Mouse (Mus musculus) heart, embryonic 13.5 days (tissue): ENCODE results near the gene Pex5. TPM values are rescaled to one million over a fixed set of nuclear protein-coding genes. Genes with fewer than 3 reads are reported as not detected.

Source experiments
- ATAC-seq: fragments of 200-750 bp; cut with Nextera tagmentation; 2 replicates; pipeline ENCODE4 v1.8.0; 2017; ENCODE audit warnings: moderate TSS enrichment; ENCODE audit not compliant: insufficient number of reproducible peaks, low FRiP score, low TSS enrichment; ENCODE audit errors: extremely low read depth
- H3K27ac ChIP-seq: fragments of 300-500 bp; sonication (generic); replicated peaks from 2 replicates; pipeline ENCODE4 v1.5.1; 2015; ENCODE audit warnings: moderate library complexity, mild to moderate bottlenecking, inconsistent platforms
- H3K27me3 ChIP-seq: fragments of 300-500 bp; sonication (generic); replicated peaks from 2 replicates; pipeline ENCODE4 v1.6.1; 2015; ENCODE audit warnings: mild to moderate bottlenecking, inconsistent platforms
- H3K36me3 ChIP-seq: fragments of 300-500 bp; sonication (generic); 2 replicates; pipeline ENCODE4 v1.6.1; 2015; ENCODE audit warnings: mild to moderate bottlenecking, inconsistent platforms
- H3K4me1 ChIP-seq: fragments of 300-500 bp; sonication (generic); 2 replicates; pipeline ENCODE4 v1.6.1; 2015; ENCODE audit warnings: inconsistent platforms
- H3K4me2 ChIP-seq: fragments of 300-500 bp; sonication (generic); 2 replicates; pipeline ENCODE4 v1.6.1; 2015; ENCODE audit warnings: inconsistent platforms, mild to moderate bottlenecking, moderate library complexity
- H3K4me3 ChIP-seq: fragments of 300-500 bp; sonication (generic); 2 replicates; pipeline ENCODE4 v1.5.1; 2015; ENCODE audit warnings: moderate library complexity, mild to moderate bottlenecking, inconsistent platforms
- H3K9ac ChIP-seq: fragments of 300-500 bp; sonication (generic); 2 replicates; pipeline ENCODE4 v1.6.1; 2015; ENCODE audit warnings: inconsistent platforms, mild to moderate bottlenecking, moderate library complexity
- H3K9me3 ChIP-seq: fragments of 300-500 bp; sonication (generic); 2 replicates; pipeline ENCODE4 v1.6.1; 2016; ENCODE audit warnings: inconsistent platforms
- WGBS: fragments of 180-500 bp; shearing (Covaris S2); methylation state at CpG from one replicate; pipeline ENCODE4 v1.1.7; 2015; ENCODE audit warnings: mixed read lengths; 5-methylcytosine and 5-hydroxymethylcytosine counted together
- polyA plus RNA-seq: library from polyadenylated mRNA; unstranded; fragments of >200 nt; fragmentation: Nextera tagmentation; extraction: Ambion mirVana; gene quantifications from 2 replicates; pipeline ENCODE4 v1.2.1, GENCODE M21; 2015

Pex5 gene
- polyA plus RNA-seq, 1 experiment from 2014 or later: 23.2 TPM

- peaks cover 11% of the 10 kb centered on the region; the same call in 1 of the 2 replicates for H3K27me3 ChIP-seq
- no peak overlapping the region for H3K27ac ChIP-seq
- H3K4me3 ChIP-seq: no peak overlapping the region
- H3K9ac ChIP-seq: no peak overlapping the region
- no peaks in the 10 kb centered on the region for H3K4me1 ChIP-seq
- ATAC-seq: no peak
- 68% methylated on average over 2 of the region's 2 CpGs for WGBS
- no peaks in the 10 kb centered on the region for H3K36me3 ChIP-seq
- no peaks in the 10 kb centered on the region for H3K9me3 ChIP-seq
- H3K4me2 ChIP-seq: no peak overlapping the region
Observed at GRCm38 (mm10) chr6:124447356-124447755, 32.5 kb upstream of the Pex5 start.

GRCm38 (mm10) chr6:124446459-124446858 is 31.6 kb upstream of the Pex5 start:
- Histone ChIP-seq H3K4me1 (no peaks in the 10 kb centered on the region), H3K27me3 (peaks cover 11% of the 10 kb centered on the region; the same call in 1 of the 2 replicates), H3K9me3 (no peaks in the 10 kb centered on the region), H3K27ac (no peak overlapping the region), H3K4me2 (no peak overlapping the region), H3K4me3 (no peak overlapping the region), H3K36me3 (no peaks in the 10 kb centered on the region), H3K9ac (no peak overlapping the region)
- WGBS: 88% methylated on average over 9 of the region's 9 CpGs
- ATAC-seq: no peak

DNA sequence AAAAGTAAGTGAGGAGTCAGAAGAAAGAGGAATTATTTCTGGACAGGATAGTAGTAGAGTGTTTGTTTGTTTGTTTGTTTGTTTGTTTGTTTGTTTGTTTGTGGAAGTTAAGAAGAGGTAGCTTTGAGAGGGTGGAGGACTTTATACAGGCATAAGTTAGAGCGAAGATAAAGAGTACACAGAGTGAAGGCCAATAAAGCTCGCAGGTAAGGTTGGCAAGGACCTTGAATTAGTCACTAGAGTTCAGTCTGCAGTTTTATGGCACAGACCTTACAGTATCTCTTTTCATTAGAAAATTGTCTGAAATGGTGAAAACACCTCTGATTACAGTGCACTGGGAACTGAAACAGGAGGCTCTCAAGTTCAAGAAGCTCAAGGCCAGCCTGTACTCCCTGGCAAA is 31.2 kb upstream of the Pex5 start:
- no peak overlapping the region for H3K9ac ChIP-seq
- no peaks in the 10 kb centered on the region for H3K9me3 ChIP-seq
- 86% methylated on average over 2 of the region's 2 CpGs for WGBS
- peaks cover 9% of the 10 kb centered on the region; the same call in 1 of the 2 replicates for H3K27me3 ChIP-seq
- H3K27ac ChIP-seq: no peak overlapping the region
- H3K4me1 ChIP-seq: no peaks in the 10 kb centered on the region
- H3K36me3 ChIP-seq: no peaks in the 10 kb centered on the region
- no peak overlapping the region for H3K4me3 ChIP-seq
- no peak overlapping the region for H3K4me2 ChIP-seq
- ATAC-seq: no peak

DNA sequence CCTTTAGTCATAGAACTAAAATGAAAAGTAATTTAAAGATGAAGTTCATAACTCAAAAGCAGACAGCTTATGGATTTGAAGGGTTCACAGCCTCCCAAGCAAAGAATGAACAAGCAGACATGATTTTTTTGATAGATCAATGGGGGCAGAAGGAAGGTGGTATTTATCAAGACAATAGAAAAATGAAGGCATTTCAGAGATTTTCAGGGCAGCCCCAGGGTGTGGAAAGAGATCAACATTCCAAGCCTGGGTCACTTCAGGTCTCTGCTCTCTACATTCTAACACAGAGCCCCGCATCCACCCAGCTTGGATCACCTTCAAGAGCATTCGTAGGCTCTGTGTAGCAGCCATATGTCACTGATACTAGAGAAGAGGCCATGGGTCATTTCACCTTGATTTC is 28.5 kb upstream of the Pex5 start:
- Histone ChIP-seq H3K4me2 (no peak overlapping the region), H3K4me1 (no peaks in the 10 kb centered on the region), H3K9me3 (no peaks in the 10 kb centered on the region), H3K36me3 (no peaks in the 10 kb centered on the region), H3K4me3 (no peak overlapping the region), H3K27ac (no peak overlapping the region), H3K9ac (no peak overlapping the region), H3K27me3 (no peaks in the 10 kb centered on the region)
- ATAC-seq: no peak
- WGBS: 69% methylated on average over 2 of the region's 2 CpGs

DNA sequence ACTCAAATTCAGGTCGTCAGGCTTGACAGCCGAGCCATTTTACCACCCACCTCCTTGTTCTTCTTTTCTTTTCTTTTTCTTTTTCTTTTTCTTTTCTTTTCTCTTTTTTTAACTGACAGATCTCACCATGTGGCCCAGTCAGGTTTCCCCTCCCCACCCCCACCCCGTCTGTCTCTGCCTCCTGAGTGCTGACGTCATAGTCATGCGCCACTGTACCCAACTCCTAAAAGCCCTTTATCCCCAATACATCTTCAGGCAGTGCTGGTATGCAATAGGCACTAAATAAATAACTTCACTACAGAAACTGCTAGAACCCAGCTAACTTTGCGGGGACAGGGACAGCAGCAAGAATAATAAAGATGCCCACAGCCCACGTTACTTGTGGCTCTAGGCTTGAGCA is 21.4 kb upstream of the Pex5 start:
- H3K9me3 ChIP-seq: no peaks in the 10 kb centered on the region
- H3K27me3 ChIP-seq: peaks cover 64% of the 10 kb centered on the region
- no peak overlapping the region for H3K9ac ChIP-seq
- 73% methylated on average over 7 of the region's 7 CpGs for WGBS
- ATAC-seq: no peak
- no peak overlapping the region for H3K4me3 ChIP-seq
- H3K36me3 ChIP-seq: no peaks in the 10 kb centered on the region
- no peak overlapping the region for H3K27ac ChIP-seq
- no peaks in the 10 kb centered on the region; the same call in 1 of the 2 replicates for H3K4me1 ChIP-seq
- H3K4me2 ChIP-seq: no peak overlapping the region

DNA sequence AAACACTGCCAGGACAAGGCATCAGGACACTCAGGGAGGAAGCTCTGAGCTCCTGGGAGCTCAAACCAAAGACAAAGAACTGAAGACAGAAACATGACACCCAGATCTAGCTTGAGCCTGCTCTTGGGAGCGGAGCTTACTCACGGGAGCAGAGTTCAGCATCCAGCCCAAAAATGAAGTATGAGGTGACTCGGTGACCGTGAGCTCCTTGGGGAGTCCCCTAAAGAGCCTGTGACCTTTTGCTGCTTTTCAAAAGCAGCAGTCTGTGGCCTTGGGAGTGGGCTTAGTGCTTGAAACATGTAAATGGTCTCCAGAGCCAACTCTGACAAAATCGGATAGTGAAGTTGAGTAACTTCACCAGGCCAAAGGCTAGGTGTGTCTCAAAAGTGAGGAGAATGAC is 20.3 kb upstream of the Pex5 start:
- H3K4me1 ChIP-seq: no peaks in the 10 kb centered on the region; the same call in 1 of the 2 replicates
- ATAC-seq: no peak
- H3K36me3 ChIP-seq: no peaks in the 10 kb centered on the region
- H3K9ac ChIP-seq: no peak overlapping the region
- WGBS: 75% methylated on average over 5 of the region's 5 CpGs
- peaks cover 75% of the 10 kb centered on the region for H3K27me3 ChIP-seq
- no peaks in the 10 kb centered on the region for H3K9me3 ChIP-seq
- no peak overlapping the region for H3K4me3 ChIP-seq
- no peak overlapping the region for H3K27ac ChIP-seq
- no peak overlapping the region for H3K4me2 ChIP-seq

- ATAC-seq: no peak
- H3K4me1 ChIP-seq: peaks cover under 1% of the 10 kb centered on the region; the same call in 1 of the 2 replicates
- H3K4me3 ChIP-seq: no peak overlapping the region
- H3K27ac ChIP-seq: no peak overlapping the region
- peaks cover 88% of the 10 kb centered on the region for H3K27me3 ChIP-seq
- H3K4me2 ChIP-seq: no peak overlapping the region
- no peaks in the 10 kb centered on the region for H3K36me3 ChIP-seq
- H3K9ac ChIP-seq: no peak overlapping the region
- no peaks in the 10 kb centered on the region for H3K9me3 ChIP-seq
- 79% methylated on average over 8 of the region's 8 CpGs for WGBS
Observed at GRCm38 (mm10) chr6:124433688-124434324, 18.9 kb upstream of the Pex5 start.

DNA sequence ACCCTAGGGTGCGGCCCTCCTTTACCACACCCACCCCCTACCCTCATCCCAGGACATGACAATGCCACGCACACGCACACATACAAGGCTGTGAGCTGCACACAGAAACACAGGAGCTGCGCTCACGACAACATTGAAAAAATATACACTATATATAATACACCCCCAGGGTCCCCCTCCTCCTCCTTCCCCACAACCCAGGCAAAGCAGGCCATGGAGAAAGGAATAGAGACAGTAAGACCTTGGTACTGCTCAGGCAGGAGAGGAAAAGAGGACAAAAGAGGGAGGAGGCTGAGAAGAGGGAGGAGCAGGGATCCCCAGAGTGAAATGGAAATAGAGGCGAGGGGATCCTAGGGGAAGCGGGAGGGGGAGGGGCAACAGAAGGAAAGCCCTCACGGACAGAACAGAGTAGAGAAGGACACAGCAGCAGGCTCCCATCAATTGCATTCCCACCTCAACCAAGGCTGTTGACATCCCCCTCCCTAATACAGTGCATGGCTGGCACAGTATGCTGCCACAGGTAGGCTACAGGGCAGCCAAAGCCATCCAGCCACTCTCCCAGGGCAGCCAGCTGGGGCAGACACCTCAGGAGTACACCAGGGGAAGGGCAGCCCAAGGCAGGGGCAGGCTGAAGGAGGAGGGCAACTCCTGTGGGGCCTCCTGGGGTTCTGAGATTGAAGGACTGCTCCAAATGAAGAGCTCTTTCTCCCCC is 16.1 kb upstream of the Pex5 start:
- Histone ChIP-seq H3K27me3 (peaks cover 82% of the 10 kb centered on the region), H3K36me3 (no peaks in the 10 kb centered on the region), H3K27ac (no peak overlapping the region), H3K9ac (no peak overlapping the region), H3K4me3 (no peak overlapping the region), H3K4me1 (peaks cover 29% of the 10 kb centered on the region), H3K9me3 (no peaks in the 10 kb centered on the region), H3K4me2 (no peak overlapping the region)
- 42% methylated on average over 8 of the region's 8 CpGs for WGBS
- ATAC-seq: no peak

DNA sequence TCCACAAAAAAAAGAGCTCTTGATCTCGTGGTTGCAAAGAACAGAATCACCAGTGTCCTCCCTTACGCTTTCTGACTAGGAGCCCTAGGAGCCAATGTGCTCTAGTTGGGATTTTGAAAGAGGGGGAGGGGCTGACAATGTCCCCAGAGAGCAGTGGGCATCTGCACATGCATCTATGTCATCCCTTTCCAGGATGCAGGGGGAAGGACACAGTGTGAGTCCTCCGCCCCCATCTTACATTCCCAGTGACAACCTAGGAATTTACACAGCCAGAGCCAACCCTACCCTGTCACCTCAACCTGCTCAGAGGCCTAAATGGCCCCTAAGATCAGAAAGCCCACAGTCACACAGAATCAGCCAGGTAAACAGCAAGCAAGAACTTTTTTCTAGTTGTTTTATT is 15.5 kb upstream of the Pex5 start:
- Histone ChIP-seq H3K27ac (no peak overlapping the region), H3K9ac (no peak overlapping the region), H3K4me2 (no peak overlapping the region), H3K36me3 (no peaks in the 10 kb centered on the region), H3K4me3 (no peak overlapping the region), H3K9me3 (no peaks in the 10 kb centered on the region), H3K27me3 (peaks cover 80% of the 10 kb centered on the region), H3K4me1 (peaks cover 34% of the 10 kb centered on the region)
- WGBS: 68% methylated on average over 3 of the region's 3 CpGs
- ATAC-seq: no peak

GRCm38 (mm10) chr6:124427791-124428576 is 13.1 kb upstream of the Pex5 start:
- 70% methylated on average over 5 of the region's 6 CpGs for WGBS
- no peak overlapping the region for H3K4me2 ChIP-seq
- no peak overlapping the region for H3K4me3 ChIP-seq
- H3K9ac ChIP-seq: no peak overlapping the region
- no peak for ATAC-seq
- peaks cover 68% of the 10 kb centered on the region for H3K27me3 ChIP-seq
- H3K36me3 ChIP-seq: no peaks in the 10 kb centered on the region
- H3K9me3 ChIP-seq: no peaks in the 10 kb centered on the region
- H3K27ac ChIP-seq: no peak overlapping the region
- peaks cover 39% of the 10 kb centered on the region for H3K4me1 ChIP-seq

DNA sequence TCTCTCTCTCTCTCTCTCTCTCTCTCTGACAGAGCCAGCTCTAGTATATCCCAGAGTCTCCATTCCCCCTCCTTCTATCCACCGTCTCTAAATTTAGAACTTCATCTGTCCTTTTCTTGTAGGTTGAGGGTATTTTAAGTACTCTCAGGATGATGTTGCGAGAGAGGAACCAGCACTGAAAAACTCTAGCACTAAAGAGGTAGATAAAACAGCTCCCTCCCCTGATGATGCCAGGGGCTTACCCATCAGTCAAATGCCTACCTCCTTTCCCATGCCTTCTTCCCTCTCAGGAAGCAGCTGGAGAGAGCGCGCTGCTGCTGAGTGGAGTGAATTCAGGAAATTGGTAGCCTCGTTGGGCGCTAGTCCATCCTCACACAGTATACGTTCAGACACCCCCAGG is 12.4 kb upstream of the Pex5 start:
- no peak for ATAC-seq
- Histone ChIP-seq H3K36me3 (no peaks in the 10 kb centered on the region), H3K4me3 (no peak overlapping the region), H3K27ac (no peak overlapping the region), H3K9me3 (no peaks in the 10 kb centered on the region), H3K9ac (no peak overlapping the region), H3K4me1 (peaks cover 39% of the 10 kb centered on the region), H3K4me2 (peak overlapping the region; percentile 20; the same call in 1 of the 2 replicates), H3K27me3 (peaks cover 61% of the 10 kb centered on the region)
- WGBS: 56% methylated on average over 7 of the region's 7 CpGs
